Mouse (Mus musculus): Measurements from ENCODE around the gene Taok3. TPM values are rescaled to one million over a fixed set of nuclear protein-coding genes. Genes with fewer than 3 reads are reported as not detected.
A peak's percentile ranks its signal among the peaks of the same experiment; 100 is the strongest.

The Taok3 gene
- total RNA-seq, 2 experiments from 2014 or later = 9.0 to 9.3 TPM

DNA sequence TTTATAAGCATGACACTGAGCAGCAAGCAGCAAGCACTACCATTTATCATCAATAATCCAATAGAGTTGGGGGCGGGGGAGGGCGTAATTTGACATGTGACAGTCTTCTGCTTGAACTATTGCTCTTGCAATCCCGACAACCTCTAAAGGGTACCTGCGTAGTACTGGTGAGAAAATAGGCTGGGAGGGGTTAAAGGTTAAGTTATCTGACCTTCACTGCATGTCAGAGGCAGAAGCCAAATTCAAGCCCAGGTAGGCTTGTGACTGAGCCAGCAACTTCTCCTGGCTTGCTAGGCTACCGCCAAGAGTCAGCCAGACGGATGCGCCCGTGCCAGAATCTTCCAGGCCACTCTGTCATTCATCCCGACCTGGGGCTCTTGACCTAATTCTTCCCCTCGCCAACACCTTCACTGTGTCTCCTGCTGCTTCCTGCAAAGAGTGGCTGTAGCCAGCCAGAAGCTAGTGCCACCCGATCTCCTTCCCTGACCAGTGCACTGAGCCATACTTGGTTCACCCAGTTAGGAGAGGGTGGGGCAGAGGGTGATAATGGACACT, 47.0 kb downstream of the Taok3 start:
- no peak for DNase-seq
- intact Hi-C loops (cut with DNase I) = no loop called here

DNA sequence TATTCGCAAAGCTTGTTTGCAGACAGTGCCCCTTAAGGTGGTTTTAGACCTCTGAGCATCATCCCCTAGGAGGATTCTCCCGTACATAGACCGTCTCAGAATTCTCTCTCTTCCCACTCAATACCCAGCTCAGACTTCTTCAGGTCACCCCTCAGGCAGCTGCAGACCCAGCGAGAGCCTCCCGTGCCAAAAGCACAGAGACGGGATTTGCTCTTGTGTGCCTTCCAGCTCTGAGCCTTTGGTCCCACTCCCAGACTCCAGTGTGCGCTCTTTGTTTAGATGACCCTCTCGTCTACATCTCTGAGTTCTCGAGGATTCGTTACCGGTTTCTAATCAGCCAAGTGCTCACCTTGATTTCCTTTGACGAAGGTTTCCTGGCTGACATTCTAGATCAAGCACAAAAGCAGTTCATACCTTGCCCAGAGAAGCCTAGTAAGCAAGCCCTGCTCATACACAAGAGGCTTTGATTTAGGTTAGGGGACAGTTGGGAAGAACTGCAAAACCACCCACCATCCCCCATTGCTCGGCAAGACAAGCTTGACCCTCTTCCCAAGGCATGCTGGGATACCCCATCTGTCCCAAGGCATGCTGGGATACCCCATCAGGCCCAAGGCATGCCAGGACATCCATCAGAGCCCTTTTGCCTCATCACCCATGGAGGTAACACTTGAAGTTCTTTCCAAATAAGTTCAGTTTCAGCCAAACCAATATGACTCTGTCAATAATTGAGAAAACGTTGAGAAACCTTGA, 48.6 kb downstream of the Taok3 start:
- DNase-seq = no peak
- intact Hi-C loops (cut with DNase I) = no loop called here

DNA sequence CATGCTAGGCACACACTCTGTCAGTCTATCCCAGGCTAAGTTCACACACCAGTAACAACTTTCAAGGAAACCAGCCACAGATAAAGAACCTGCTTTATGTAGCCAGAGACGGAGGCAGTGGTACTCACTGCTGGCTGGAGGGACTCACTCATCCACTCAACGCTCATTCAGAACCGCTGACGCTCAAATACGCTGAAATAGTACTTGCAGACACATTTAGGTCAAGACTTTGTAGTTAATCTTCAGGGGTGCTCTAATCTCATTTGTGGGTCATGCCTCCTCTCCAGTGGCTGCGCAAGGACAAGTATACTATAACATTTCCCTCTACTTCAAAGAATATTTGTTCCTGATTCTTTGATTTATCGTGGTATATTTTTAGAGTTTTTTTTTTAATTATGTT, 54.1 kb downstream of the Taok3 start:
- intact Hi-C loops (cut with DNase I) = no loop called here
- DNase-seq = no peak

DNA sequence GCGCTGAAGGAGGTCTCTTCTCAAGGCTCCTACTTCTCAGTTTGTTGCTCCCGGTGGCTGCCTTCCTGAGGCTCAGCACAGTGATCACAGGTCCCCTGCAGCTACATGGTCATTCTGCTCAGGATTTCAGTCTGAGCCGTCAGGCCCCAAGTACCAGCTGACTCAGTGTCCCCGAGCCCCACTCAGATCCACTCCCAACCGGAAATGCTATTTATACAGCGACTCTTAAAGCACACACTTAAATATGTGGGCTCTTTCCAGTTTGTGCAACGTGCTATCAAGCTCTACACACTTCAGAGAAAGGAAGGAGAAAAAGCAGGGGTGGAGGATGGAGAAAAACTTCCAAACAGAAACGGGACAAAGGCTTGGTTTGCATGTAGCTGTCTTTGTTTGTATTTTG, 56.0 kb downstream of the Taok3 start:
- no peak for DNase-seq

DNA sequence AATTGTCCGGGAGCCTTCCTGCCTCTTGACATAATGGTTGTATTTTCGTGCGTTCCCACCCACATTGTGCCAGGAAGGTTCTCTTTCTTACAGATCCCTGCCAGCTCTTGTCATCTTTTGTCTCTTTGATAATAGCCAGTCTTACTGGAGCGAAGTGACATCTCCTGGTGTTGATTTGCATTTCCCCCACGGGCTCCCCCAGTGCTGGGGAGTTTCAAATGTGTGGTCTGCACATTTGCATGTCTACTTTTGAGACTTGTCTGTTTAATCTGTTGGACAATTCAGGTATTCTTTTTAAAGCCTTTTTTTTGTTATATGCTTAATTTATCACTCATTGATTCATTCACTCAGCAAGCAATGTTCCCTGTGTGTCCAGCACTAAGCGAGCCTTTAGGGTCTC, 58.1 kb downstream of the Taok3 start:
- DNase-seq = no peak
- intact Hi-C loops (cut with DNase I) = no loop called here

More for the DNA sequence above, 56.0 kb downstream of the Taok3 start:
- intact Hi-C loops (cut with DNase I) = no loop called here

DNA sequence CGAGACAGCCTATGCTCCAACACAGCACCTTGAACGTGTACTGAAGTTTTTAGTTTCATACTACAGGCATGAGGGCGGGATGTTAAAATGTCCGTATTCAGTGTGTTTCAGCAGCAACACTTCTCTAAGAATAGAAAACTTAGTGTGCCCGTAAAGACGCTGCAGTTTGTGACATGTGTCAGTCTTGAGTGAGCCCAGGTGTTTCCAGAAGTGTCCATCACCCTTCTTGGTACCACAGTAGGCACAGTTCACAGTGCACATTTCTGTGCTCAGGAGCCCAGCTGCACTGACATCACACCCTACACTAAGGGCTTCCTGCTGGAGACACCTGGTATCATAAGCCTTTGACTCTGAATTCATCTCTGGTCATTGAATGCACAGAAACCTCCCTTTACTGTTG, 58.6 kb downstream of the Taok3 start:
- intact Hi-C loops (cut with DNase I) = no loop called here
- no peak for DNase-seq

DNA sequence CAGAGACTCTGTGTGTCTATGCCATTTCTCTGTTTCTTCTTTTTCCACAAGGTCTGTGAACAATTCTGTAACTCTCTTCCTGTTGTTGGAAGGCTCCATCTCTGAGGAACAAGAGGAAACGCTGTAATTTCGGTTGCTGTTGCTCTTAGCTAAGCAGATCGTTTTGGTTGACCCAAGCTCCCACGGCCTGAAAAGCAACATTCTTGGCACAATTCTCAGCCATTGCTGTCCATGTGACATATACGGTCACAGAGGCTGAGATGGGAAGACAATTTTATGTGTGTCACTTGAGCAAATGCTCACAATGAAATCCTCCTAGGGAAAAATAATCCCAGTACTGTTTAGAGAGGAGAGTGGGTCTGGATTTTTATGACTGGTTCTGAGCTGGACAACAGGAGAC, 62.0 kb downstream of the Taok3 start:
- no peak for DNase-seq
- intact Hi-C loops (cut with DNase I) = no loop called here

DNA sequence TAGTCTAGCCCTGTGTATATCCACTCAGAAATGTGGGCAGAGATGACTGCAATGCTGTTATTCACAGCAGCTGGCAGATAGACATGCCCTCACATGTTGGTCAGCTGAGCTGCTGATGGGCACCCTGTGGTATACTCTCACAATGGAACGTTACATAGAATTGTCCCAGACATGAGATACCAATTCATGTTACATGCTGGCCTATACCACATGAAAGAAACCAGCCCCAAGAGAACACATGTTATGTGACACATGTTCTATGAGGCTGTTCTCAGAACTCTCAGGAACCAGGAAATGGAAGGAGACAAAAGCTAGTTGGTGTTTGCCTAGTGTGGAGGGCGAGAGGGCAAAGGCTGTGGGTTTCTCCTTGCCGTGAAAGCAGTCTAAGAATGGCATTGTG, 62.5 kb downstream of the Taok3 start:
- no peak for DNase-seq
- intact Hi-C loops (cut with DNase I) = no loop called here

DNA sequence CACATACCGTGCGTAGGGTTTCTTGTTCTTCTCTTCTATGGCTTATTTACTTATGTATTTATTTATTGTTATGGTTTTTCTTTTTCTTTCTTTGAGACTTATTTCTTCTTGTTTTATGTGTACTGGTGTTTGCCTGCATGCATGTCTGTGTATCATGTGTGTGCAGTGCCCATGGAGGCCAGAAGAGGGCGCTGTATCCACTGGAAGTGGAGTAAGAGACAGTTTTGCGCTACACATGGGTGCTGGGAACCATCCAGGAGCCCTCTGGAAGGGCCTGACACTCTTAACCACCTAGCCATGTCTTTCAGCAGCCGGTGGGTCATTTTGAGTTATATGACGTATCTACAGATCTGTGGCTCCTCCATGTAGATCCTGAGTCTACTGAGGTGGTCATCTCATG, 64.9 kb downstream of the Taok3 start:
- intact Hi-C loops (cut with DNase I) = no loop called here
- DNase-seq = no peak

DNA sequence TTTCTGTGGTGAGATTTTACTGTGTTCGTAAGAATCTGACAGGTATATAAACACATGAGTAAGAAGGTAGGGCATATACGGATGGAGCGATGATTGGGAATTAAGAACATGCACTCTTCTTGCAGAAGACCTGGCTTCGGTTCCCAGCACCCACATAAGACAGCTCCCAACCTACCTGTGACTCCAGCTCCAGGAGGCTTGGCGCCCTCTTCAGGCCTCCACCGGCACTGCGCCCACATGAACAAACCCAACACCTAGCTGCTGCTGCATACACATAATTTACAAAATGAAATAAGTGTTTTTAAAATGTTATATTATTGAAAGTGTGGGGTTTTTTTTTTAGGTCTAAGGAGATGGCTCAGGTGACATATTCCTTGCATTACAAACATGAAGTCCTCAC, 65.7 kb downstream of the Taok3 start:
- intact Hi-C loops (cut with DNase I) = no loop called here
- DNase-seq = no peak

DNA sequence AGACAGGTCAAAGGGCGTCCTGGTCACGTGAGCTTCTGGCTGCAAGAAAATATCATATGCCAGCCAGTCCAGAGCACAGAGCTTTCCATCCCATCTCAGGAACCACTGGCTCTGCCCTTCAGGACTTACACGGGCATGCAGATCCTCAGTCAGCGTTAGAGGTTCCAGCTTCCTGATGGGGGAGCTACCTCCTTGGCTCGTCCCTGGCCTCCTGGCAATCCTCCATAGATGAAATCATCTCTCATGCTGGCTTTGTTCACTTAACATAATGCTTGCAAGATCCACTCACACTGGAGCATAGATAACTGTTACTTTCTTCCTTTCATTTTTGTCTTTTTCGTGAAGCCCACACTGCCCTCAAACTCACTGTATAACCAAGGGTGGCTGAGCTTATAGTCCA, 72.1 kb downstream of the Taok3 start:
- no peak for DNase-seq
- intact Hi-C loops (cut with DNase I) = no loop called here

DNA sequence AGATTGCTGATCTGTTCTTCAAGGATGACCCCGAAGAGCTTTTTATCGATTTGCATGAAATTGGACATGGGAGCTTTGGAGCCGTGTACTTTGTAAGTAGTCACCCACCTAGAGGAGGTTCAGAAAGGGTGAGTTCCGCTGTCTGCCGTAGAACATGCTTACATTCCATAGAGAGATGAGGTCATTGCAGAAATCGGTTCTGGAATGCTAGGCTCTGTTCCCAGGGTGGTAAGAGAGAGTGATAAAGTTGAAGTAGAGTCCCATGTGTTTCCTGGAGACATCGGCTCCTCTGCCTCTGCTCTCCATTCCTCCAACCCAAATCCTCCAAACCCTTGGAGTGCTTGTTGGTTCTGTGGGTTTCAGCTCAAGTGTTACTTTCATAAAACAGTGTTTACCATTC, 73.8 kb downstream of the Taok3 start:
- no peak for DNase-seq
- intact Hi-C loops (cut with DNase I) = no loop called here

DNA sequence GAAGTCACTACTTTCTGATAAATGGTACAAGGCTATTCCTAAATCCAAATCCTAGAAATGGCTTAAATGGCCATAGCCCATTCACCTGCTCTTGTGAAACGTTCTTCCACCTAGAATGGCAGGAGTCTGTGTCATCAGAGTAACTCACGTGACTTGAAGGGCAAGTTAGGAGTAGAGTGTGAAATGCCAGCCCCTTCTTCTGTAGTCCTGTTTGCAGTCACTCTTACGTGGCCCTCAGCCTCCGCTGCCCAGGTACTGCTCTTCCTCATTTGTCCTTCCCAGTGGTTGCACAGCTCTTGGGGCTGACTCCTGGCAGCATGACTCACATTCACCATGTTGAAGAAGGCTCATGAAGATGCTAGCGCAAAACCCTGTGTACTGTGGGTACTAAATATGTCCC, 74.7 kb downstream of the Taok3 start:
- intact Hi-C loops (cut with DNase I) = no loop called here
- DNase-seq = no peak

DNA sequence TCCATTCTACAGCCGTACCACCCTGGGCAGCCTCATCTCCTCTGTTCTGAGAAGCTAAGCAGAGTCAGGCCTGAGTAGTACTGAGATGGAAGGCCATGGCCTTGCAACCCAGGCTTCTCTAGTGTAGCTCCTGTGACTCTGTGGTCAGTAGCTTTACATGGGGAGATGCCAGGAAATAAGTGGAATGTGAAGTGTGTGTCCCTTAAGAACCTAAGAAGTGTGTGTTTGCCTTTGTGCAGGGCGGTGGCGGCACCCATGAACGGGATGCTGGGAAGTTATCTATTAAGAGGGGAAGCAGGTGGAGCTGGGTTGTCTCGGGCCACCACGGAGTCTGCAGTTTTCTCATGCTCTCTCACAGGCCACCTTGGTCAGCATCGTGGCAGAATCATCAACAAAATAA, 76.6 kb downstream of the Taok3 start:
- intact Hi-C loops (cut with DNase I) = no loop called here
- DNase-seq = no peak

DNA sequence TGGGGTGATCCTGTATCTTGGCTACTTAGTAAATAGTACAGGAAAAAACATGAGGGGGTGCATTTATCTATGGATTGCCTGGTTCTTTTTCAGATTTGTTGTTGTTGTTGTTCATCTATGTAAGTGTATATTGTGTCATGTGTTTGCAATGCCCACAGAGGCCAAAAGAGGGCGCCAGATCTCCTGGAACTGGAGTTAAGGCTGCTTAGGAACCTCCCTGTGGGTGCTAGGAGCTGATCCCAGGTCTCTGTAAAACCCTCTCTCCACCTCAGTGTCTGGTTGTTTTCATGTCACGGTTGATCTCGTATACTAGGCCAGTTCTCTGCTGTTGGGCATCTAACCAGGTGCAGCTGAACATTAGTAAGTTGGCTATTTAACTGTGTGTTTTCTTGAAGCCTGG, 78.5 kb downstream of the Taok3 start:
- DNase-seq = no peak
- intact Hi-C loops (cut with DNase I) = no loop called here

DNA sequence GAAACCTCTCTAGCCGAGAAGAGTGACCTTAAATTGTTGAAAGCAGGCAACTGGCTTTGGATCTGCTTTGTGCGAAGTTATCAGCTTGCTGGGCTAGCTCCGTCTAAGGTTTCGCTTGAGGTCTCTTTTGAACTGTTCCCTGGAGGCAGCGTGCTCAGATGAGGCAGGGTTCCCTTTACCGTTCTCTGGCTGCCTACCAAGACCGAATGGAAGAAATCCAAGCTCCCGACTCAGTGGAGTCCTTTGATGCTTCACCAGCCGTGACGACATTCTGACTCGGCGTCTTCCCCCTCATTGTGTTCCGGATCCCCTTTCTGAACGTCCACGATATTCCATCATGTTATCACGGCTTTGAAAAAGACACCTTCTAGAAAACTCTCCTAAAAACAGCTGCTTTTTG, 87.4 kb downstream of the Taok3 start:
- intact Hi-C loops (cut with DNase I) = no loop called here
- no peak for DNase-seq

DNA sequence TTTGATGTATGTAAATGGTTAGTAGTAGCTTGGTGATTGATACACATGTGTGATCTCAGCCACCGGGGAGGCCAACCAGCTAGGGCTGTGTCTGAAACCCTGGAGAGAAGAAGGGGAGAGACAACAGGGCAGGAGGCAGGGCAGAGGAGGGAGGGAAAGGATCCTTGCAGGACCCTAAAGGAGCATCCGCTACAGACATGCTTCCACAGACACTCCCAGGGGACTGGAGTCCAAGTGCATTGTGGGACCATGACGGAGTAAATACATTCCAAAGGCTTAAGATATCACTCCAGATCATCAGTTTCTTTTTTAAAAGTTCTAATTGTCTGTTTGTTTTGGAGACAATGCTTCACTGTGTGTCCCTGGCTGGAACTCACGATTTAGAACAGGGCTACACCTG, 94.1 kb downstream of the Taok3 start:
- peak; percentile 10 to 29 for DNase-seq
- intact Hi-C loops (cut with DNase I) = no loop called here

DNA sequence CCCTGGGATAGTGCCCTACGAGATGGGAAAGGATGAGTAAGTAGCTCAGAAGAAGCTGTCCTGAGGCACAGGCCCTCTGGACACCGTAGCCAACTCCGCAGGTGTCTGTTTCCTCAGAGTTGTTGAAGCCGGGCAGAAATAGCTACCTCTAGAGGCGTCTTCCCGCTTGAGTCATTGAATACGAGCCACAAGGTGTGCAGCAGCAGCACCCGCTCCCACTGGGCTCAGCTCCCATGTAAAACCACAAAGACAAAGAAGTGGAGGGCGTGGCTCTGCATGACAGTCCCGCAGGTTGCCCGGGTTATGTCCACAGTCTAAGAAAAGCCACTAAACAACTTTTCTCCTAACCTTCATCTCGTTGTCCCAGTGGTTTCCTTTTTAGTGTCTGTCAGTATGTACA, 111.1 kb downstream of the Taok3 start:
- intact Hi-C loops (cut with DNase I) = no loop called here

DNA sequence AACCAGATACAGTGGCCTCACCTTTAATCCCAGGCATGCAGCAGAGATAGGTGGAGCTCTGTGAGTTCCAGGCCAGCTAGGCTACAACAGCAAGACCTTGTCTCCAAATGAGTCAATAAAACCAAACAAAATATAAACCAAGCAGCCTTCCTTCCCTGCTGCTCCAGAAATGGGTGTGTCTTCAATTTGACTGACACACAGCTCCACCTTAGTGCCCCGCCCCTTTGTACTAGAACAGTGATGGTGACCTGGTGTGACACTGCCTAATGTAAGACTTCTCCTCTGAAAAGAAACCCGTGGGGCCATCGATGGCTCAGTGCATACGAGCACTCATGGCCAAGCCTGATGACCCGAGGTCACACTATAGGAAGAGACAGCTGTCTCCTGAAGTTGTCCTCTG, 116.6 kb downstream of the Taok3 start:
- intact Hi-C loops (cut with DNase I) = no loop called here
- no peak for DNase-seq

More for the DNA sequence above, 111.1 kb downstream of the Taok3 start:
- no peak for DNase-seq

DNA sequence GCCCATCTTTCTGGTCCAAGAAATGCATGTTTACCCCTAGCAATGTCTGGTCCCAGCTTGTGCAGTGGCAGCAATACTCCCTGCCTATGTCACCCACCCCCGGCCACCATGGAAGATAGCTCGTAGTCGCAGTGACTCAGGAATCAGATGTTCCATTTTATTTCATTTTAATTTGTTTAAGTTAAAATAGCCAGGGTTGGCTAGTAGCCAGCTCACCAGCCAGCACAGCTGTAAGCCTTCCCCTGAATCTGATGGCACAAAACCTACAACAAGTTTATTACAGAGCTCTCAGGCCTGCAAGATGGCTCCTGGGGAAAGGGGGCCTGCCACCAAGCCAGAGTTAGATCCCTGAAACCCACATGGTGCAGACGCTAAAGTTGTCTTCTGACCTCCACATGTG, 119.2 kb downstream of the Taok3 start:
- intact Hi-C loops (cut with DNase I) = no loop called here
- DNase-seq = no peak

DNA sequence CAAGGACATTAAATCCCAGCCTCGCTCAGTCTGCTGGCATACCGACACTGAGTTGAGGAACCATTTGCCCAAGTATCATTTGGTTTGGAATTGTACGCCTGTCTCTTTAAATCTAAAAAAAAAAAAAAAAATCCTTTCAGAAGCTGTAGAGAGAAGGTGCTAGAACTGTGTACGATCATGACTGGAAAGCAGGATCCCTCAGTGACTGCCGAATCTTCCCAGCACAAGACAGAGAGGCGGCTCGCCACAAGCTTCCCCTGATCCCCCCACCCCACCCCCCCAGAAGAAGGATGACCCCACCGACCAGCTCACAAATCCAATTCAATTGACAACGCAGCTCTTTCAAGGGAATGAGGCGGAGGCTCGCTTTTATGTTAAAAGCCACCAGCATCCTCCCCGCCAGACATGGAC, 120.4 kb downstream of the Taok3 start:
- intact Hi-C loops (cut with DNase I) = no loop called here
- no peak for DNase-seq

DNA sequence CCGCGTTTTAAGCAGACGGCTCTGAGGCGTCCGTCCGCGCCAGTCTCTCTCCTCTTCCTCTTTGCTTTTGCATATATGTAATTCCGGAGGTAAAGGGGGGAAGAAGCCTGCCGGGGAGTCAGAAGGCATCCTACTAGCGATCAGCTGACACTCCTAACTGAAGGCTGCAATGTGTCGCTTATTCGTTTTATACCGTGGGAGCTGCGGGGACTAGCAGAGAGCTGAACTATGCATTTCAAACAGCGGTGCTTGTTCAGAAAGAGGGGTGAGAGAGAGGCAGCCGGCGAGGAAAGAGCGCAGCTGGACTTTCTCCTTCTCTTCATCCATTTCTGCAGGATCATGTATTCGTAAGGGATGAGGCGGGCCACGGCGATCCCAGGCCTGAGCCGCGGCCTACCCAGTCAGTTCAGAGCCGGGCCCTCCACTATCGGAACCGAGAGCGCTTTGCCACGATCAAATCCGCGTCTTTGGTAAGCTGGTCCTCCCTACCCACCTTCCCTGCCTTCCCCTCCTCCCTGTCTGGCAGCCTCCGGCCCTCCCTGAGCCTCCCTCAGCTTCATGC, 120.9 kb downstream of the Taok3 start:
- intact Hi-C loops (cut with DNase I) = no loop called here
- DNase-seq = peak; percentile 11 to 15
